Mouse (Mus musculus) bone marrow, adult 2 months (tissue): ENCODE data around the gene Cdh1.

Source experiments
- CTCF ChIP-seq: fragments of 200-500 bp; IDR thresholded peaks from 2 replicates; pipeline ENCODE4 v1.5.1; 2011; ENCODE audit warnings: low read length, control low read depth; ENCODE audit not compliant: control insufficient read depth, insufficient read depth
- POLR2A ChIP-seq: fragments of 200-500 bp; IDR thresholded peaks from 2 replicates; pipeline ENCODE4 v1.6.1; 2011; ENCODE audit warnings: low read depth, mild to moderate bottlenecking, control low read depth, low read length, borderline replicate concordance; ENCODE audit not compliant: control insufficient read depth

- TF ChIP-seq CTCF = no peak
- TF ChIP-seq POLR2A = no peak
Measured at GRCm38 (mm10) chr8:106592458-106592857, 10.7 kb upstream of the Cdh1 start.
